Mouse (Mus musculus) lung, adult 2 months (tissue): ENCODE results near the gene Cdh23.

Experiments
- CTCF ChIP-seq: fragments of 200-500 bp; IDR thresholded peaks from 2 replicates; pipeline ENCODE4 v1.5.1; 2011; ENCODE audit warnings: mild to moderate bottlenecking, low read length, control low read depth; ENCODE audit not compliant: insufficient read depth
- POLR2A ChIP-seq: fragments of 200-500 bp; IDR thresholded peaks from 2 replicates; pipeline ENCODE4 v1.6.1; 2011; ENCODE audit warnings: low read depth, mild to moderate bottlenecking, control low read depth, low read length, borderline replicate concordance; ENCODE audit errors: extremely low read depth

DNA sequence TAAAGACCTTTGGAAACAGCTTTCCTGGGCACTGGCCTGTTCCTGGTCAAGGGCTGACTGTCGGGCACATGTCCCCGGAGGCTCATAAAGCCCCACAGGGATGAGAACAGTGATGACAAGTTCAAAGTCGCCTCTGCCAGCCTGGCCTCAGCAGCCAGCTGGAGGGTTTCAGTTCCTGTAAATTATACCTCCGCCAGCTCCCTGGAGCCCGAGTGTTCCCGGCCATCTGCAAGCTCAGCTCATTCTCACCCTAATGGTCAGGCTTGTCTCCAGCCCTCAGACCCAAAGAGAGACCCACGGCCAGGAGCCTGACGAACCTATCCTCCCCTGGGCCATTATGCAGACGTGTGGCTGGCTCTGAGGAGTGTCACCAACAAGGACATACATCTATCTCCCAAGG, 57.0 kb downstream of the Cdh23 start:
- TF ChIP-seq CTCF (no peak), POLR2A (no peak)
